Mouse (Mus musculus) spleen, adult 2 months (tissue): ENCODE data around the gene Cfd. TPM values are rescaled to one million over a fixed set of nuclear protein-coding genes. Genes with fewer than 3 reads are reported as not detected.

Experiments
- DNase-seq, 2 experiments: peaks; one replicate each; pipeline versions ENCODE4 v3.0.0 to v3.0.0-alpha.2; 2012 to 2021; ENCODE audit warnings: low spot score in 2 of 2, low read depth in 1 of 2
- H3K27ac ChIP-seq: fragments of 200-500 bp; 2 replicates; pipeline ENCODE4 v1.5.1; 2012; ENCODE audit warnings: low read length, inconsistent platforms; ENCODE audit not compliant: insufficient read depth
- H3K27me3 ChIP-seq: fragments of 200-500 bp; 2 replicates; pipeline ENCODE4 v1.6.1; 2012; ENCODE audit warnings: mild to moderate bottlenecking, moderate library complexity, low read length, inconsistent platforms; ENCODE audit not compliant: control insufficient read depth, insufficient read depth
- H3K36me3 ChIP-seq: fragments of 200-500 bp; 2 replicates; pipeline ENCODE4 v1.6.1; 2012; ENCODE audit warnings: mild to moderate bottlenecking, low read length, inconsistent platforms; ENCODE audit not compliant: control insufficient read depth, insufficient read depth
- H3K4me1 ChIP-seq: fragments of 200-500 bp; 2 replicates; pipeline ENCODE4 v1.6.1; 2011; ENCODE audit warnings: inconsistent platforms; ENCODE audit not compliant: control insufficient read depth, insufficient read depth, insufficient read length
- H3K4me3 ChIP-seq: fragments of 200-500 bp; 2 replicates; pipeline ENCODE4 v1.5.1; 2011; ENCODE audit warnings: mild to moderate bottlenecking, inconsistent platforms; ENCODE audit not compliant: insufficient read depth, insufficient read length; ENCODE audit errors: extremely low read depth
- CTCF ChIP-seq: fragments of 200-500 bp; IDR thresholded peaks from 2 replicates; pipeline ENCODE4 v1.5.1; 2011; ENCODE audit warnings: mild to moderate bottlenecking, inconsistent platforms; ENCODE audit not compliant: insufficient read depth, insufficient read length, insufficient replicate concordance; ENCODE audit errors: extremely low read depth
- POLR2A ChIP-seq: fragments of 200-500 bp; IDR thresholded peaks from 2 replicates; pipeline ENCODE4 v1.6.1; 2011; ENCODE audit warnings: low read depth, low read length, inconsistent platforms
- WGBS: fragments of 180-500 bp; shearing (Covaris S2); methylation state at CpG from one replicate; pipeline ENCODE4 v1.1.7; 2018; 5-methylcytosine and 5-hydroxymethylcytosine counted together
- polyA plus RNA-seq: library from polyadenylated mRNA; depleted of rRNA; stranded (reverse); fragments of >200 nt; gene quantifications from 2 replicates; pipeline ENCODE4 v1.2.3, GENCODE M21; 2012

Gene Cfd
- polyA plus RNA-seq, 1 experiment = 138 TPM

DNA sequence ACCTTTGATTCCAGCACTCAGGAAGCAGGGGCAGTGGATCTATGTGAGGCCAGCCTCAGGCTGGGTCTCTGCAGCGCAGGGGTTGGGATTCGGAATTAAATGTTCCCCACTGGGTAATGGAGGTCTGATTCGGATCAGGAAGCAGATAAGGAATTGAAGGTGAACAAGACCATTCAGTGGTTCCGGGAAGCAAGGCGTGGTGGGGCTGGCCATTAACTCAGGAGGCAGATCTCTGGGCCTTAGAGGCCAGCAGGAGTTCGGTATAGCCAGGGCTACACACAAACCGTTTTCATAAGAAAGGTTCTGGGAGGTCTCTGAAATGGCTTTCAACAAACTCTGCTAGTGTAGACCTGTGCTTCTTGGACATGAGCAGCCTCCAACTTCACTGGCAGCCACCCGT lies 37.8 kb upstream of the Cfd start:
- H3K27ac ChIP-seq = peak overlapping the region; percentile 97
- H3K4me1 ChIP-seq = peaks cover 43% of the 10 kb centered on the region
- no peaks in the 10 kb centered on the region for H3K27me3 ChIP-seq
- peaks cover 6% of the 10 kb centered on the region; the same call in 1 of the 2 replicates for H3K36me3 ChIP-seq
- peak overlapping the region; percentile 58; the same call in 1 of the 2 replicates for H3K4me3 ChIP-seq
- WGBS = 43% methylated on average over 8 of the region's 8 CpGs
- no peak for DNase-seq
- no peak for TF ChIP-seq POLR2A
- no peak for TF ChIP-seq CTCF

- DNase-seq = peak in 1 of 2 experiments; percentile 65
- H3K4me1 ChIP-seq = peaks cover 47% of the 10 kb centered on the region
- H3K27ac ChIP-seq = peak overlapping the region; percentile 97
- TF ChIP-seq CTCF (no peak), POLR2A (no peak)
- no peaks in the 10 kb centered on the region for H3K27me3 ChIP-seq
- peak overlapping the region; percentile 58 for H3K4me3 ChIP-seq
- H3K36me3 ChIP-seq = peaks cover 8% of the 10 kb centered on the region; the same call in 1 of the 2 replicates
- WGBS = 3% methylated on average over 15 of the region's 15 CpGs
These were observed 37.3 kb upstream of the Cfd start for GRCm38 (mm10) chr10:79853392-79853791.

GRCm38 (mm10) chr10:79853860-79854795 lies 36.5 kb upstream of the Cfd start, which contains the start of gene Ptbp1:
Gene Ptbp1, plus strand, starts transcription at chr10:79854427.
- under 1% methylated on average over 75 of the region's 75 CpGs for WGBS
- Histone ChIP-seq H3K27me3 (no peaks in the 10 kb centered on the region), H3K4me3 (peak within 1 kb of the TSS; percentile 94), H3K27ac (peak within 1 kb of the TSS; percentile 99), H3K36me3 (peaks cover 10% of the 10 kb centered on the region), H3K4me1 (peaks cover 47% of the 10 kb centered on the region)
- TF ChIP-seq CTCF (no peak), POLR2A (peak; percentile 89)
- DNase-seq = peak; percentile 99 to 100

DNA sequence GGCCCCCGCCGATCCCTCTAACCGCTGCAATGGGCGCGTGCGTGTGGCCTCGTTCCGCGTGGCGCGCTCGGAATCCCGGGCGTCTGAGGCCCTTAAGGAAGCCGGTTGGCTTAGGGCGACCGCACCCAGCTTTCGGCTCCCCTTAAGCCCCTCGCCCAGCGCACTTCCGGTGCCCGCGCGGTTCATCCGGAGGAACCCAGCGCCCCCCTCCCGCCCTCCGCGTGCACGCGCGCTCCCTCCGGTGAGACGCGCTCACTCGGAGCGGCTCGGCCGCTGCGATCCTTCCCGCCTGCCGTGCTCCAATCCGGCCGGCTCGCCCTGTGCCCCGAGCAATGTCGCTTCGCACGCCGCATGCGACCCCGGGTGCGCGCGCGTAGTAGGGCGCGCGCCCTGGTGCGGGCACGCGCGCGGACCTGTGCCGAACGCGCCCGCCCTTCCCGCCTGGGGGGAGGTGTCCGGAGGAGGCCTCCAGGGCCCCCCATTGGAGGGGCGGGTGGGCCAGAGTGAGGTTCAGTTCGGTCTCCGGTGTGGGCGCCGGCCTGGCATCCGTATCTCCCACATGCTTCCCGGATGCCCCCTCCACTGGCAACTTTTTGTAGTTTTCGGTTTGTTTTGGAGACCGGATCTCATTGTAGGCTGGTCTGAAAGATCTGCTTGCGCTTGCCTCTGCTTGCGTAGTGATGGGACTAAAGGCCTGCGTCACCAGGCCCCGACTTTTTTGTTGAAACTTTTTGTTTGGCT lies 35.7 kb upstream of the Cfd start:
- TF ChIP-seq POLR2A = no peak
- TF ChIP-seq CTCF = no peak
- Histone ChIP-seq H3K27ac (peak overlapping the region; percentile 99), H3K27me3 (no peaks in the 10 kb centered on the region), H3K36me3 (peaks cover 19% of the 10 kb centered on the region), H3K4me1 (peaks cover 43% of the 10 kb centered on the region), H3K4me3 (peak overlapping the region; percentile 94)
- DNase-seq = peak; percentile 36 to 74
- under 1% methylated on average over 83 of the region's 83 CpGs for WGBS

DNA sequence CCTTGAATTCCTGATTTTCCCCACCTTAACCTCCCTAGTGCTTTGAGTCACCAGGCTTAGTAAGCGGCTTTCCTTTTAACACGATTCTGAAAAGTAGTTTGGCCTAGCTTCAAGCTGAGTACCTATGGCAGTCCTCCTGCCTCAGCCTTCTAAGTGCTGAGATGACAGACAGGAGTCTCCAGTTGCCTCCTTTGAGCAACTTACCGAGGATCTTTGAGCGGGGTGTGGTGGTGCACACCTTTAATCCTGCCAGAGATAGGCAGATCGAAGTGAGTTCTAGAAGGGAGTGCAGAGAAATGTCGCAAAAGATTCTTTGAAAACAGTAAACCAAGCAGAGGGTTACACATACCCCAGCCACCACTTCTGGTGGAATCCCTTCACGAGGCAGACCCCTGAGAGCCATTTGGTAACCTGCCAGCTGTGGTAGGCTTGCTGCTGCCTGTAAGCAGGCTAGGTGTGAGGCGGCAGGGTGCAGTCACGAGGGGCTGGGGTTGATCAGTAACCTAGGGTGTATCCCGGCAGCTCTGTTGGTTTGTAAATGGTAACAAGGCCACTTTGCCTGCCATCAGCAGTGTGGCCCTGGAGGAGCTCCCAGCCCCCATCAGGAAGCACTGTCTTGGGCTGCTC lies 35.0 kb upstream of the Cfd start:
- WGBS = under 1% methylated on average over 10 of the region's 10 CpGs
- no peak for DNase-seq
- Histone ChIP-seq H3K27me3 (no peaks in the 10 kb centered on the region), H3K4me3 (peak overlapping the region; percentile 94), H3K4me1 (peaks cover 39% of the 10 kb centered on the region), H3K27ac (peak overlapping the region; percentile 99), H3K36me3 (peaks cover 26% of the 10 kb centered on the region)
- TF ChIP-seq POLR2A (no peak), CTCF (no peak)

DNA sequence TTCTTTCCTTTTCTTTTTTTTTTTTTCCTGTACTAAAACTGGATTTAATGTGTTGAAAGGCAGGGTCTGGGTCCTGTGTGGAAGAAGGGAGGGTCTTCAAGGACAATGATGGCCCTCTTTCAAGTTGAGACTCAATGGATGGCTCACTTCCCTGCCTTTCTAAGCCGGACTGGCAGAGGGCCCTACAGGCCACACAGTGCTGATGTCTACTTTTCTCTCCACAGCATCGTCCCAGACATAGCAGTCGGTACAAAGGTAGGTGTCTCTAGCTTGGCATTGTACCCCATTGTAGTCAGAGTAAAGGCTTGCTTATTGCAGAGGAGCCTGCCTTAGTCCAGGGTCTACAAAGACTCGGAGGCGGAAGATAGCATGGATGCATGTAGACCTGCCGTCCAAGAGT lies 34.4 kb upstream of the Cfd start:
- Histone ChIP-seq H3K4me1 (peaks cover 39% of the 10 kb centered on the region), H3K4me3 (peak overlapping the region; percentile 34), H3K27me3 (no peaks in the 10 kb centered on the region), H3K27ac (peak overlapping the region; percentile 34; the same call in 1 of the 2 replicates), H3K36me3 (peaks cover 32% of the 10 kb centered on the region)
- 19% methylated on average over 6 of the region's 6 CpGs for WGBS
- TF ChIP-seq CTCF = no peak
- TF ChIP-seq POLR2A = no peak
- DNase-seq = no peak
